Mouse (Mus musculus) myocyte (in vitro differentiated cells): ENCODE measurements around the gene Plpp1.

Source experiments
- E2F4 ChIP-seq: IDR thresholded peaks from one replicate; pipeline ENCODE4 v1.6.1; 2011; ENCODE audit warnings: mild to moderate bottlenecking, control low read depth, moderate library complexity; ENCODE audit not compliant: insufficient read depth
- MAX ChIP-seq: IDR thresholded peaks from one replicate; pipeline ENCODE4 v1.6.1; 2011; ENCODE audit warnings: low read depth, mild to moderate bottlenecking, control low read depth
- MYOD1 ChIP-seq, 3 experiments: IDR thresholded peaks; one replicate each; pipeline ENCODE4 v1.6.1; 2011; ENCODE audit warnings: control low read depth in 2 of 3, low read depth in 2 of 3, mild to moderate bottlenecking in 2 of 3, moderate library complexity in 1 of 3; ENCODE audit not compliant: insufficient read length in 2 of 3, control insufficient read depth in 1 of 3
- MYOG ChIP-seq, 3 experiments: IDR thresholded peaks; one replicate each; pipeline ENCODE4 v1.6.1; 2011; ENCODE audit warnings: control low read depth in 2 of 3, low read depth in 2 of 3, mild to moderate bottlenecking in 2 of 3; ENCODE audit not compliant: insufficient read length in 2 of 3, control insufficient read depth in 1 of 3, insufficient read depth in 1 of 3
- POLR2A ChIP-seq: IDR thresholded peaks from one replicate; pipeline ENCODE4 v1.6.1; 2011; ENCODE audit warnings: low read depth, mild to moderate bottlenecking, control low read depth, moderate library complexity; ENCODE audit not compliant: insufficient read length
- POLR2AphosphoS2 ChIP-seq: IDR thresholded peaks from one replicate; pipeline ENCODE4 v1.6.1; 2011; ENCODE audit warnings: low read depth, control low read depth; ENCODE audit not compliant: insufficient read length
- TCF12 ChIP-seq: IDR thresholded peaks from one replicate; pipeline ENCODE4 v1.6.1; 2011; ENCODE audit warnings: mild to moderate bottlenecking, control low read depth; ENCODE audit not compliant: poor library complexity, insufficient read depth, severe bottlenecking
- USF1 ChIP-seq: IDR thresholded peaks from one replicate; pipeline ENCODE4 v1.6.1; 2011; ENCODE audit warnings: low read depth, mild to moderate bottlenecking, control low read depth, moderate library complexity

DNA sequence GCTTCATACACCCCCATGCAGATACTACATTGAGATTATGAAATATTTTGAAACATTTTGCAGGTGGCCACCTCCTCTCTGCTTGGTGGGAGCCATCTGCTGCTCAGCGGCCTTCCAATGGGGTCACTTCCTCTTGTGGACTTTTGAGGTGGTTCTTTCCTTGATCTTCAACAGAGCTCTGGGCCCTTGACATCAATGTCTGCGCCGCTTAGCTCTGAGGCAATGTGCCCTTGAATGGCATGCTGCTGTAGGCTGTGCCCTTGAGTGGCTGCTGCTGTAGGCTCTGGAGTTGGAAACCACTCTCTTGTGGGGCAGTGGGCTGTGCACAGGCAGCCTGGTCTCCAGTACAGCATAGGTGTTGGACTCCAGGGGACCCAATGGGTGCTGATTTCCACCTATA is 45.3 kb downstream of the Plpp1 start:
- TF ChIP-seq USF1 (no peak), POLR2A (no peak), MYOG (IDR thresholded peaks at IDR 0.05; ENCODE audit: control insufficient read depth in 1 of 3, insufficient read depth in 1 of 3, insufficient read length in 2 of 3, low read depth in 2 of 3) (no peak), E2F4 (no peak), MYOD1 (IDR thresholded peaks at IDR 0.05; ENCODE audit: control insufficient read depth in 1 of 3, insufficient read length in 2 of 3, low read depth in 2 of 3) (no peak), MAX (no peak), TCF12 (no peak), POLR2AphosphoS2 (no peak)
